Mouse (Mus musculus) effector memory CD4-positive, alpha-beta T cell, adult 5 months (primary cell): Measurements from ENCODE around the gene Ngrn. TPM values are rescaled to one million over a fixed set of nuclear protein-coding genes. Genes with fewer than 3 reads are reported as not detected.

Experiments used
- polyA plus RNA-seq: library from polyadenylated mRNA; unstranded; fragments of 100-300 nt; shearing (Covaris generic); gene quantifications from one replicate; pipeline ENCODE4 v1.2.1, GENCODE M21; 2017

Gene Ngrn
- 20.9 TPM for polyA plus RNA-seq

DNA sequence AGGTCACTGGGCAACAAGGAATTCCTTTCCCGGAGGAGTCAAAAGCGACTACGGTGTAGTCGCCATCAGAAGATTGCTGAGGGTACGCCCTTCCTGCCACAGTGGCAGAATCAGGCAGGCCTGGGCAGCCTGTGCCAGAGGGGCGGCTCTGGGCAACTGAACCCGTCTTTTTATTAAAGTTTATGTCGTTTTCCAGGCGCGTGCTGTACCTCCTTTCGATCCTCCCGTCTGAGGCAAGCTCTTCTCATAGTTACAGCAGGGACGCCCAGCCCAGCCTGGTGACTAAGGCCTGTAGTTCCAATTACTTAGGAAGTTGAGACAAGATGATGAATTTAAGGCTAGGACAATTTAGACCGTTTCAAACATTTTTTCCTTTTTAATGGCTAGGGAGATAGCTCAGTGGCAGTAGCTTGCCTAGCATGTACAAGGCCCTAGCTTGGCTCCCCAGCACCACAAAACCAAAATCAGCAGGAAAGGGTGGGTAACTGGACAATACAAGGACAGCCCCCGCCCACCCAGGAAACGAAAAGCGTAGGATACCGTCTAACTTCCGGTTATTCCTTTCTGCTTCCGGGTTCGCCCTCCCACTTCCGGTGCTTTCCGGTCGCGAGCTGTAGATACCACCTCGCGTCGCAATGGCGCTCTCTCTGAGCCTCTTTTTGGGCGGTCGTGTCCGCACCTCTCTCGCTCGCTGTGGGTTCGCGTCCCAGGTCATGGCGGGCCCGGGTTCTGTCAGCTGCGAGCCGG lies at the start of gene Ngrn:
Ngrn (plus strand) TSS at position 591 of the 747 bp plus-strand sequence.

DNA sequence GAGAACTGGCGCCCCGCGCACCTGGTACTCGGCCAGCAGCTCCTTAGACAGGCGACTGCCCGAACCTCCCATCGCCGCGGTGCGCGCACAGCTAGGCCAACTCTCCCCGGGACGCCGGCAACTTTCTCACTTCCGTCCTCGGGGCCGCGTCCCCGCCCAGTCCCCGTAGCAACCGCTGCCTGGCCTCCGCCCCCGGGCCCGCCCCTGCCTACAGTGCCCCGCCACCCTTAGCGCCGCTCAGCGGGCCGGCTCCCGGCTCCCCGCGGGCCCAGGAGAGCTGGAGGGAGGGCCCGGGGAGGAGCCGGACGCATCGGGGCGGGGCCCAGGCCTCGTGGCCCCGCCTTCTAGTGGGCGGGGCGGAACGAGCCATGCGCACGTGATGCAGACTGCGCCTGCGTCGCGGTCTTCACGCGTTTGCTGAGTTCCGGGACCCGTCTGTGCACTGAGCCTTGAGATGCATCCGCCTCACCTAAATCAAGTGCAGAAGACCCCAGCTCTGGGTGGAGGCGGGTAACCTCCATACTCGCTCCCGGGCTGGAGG lies 28.5 kb upstream of the Ngrn start, which contains the start of the genes Cib1 and Gdpgp1:
Cib1 (minus strand) TSS at position 325 of the 541 bp plus-strand sequence.
Gdpgp1 (plus strand) TSS at position 377 of the 541 bp plus-strand sequence.

DNA sequence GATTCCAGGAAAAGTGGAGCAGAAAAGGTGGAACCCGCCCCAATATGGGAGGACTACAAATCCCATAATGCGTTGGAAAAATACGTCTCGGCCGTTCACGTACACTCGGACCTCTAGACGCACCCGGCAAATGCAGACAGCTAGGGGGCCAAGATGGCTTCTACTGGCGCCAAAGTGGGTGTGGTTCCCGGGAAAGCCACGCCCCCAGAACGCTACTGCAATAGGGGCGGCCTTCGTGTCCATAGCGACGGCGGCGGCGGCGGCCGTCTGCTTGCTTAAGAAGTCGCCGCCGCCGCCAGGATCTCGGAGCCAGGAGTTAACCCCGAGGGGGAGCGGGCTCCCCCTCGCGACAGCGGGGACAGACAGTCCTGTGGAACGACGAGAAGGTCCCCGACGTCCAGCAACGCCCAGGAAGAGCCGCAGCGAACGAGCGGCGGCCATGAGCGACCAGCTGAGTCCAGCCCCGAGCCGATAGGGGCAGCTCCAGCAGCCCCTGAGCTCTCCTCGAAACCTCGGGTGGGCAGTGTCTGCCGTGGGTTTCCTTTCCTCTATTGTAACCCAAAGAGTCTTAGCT lies 14.8 kb upstream of the Ngrn start, which contains the start of gene Ttll13:
Ttll13 (plus strand) TSS at position 229 of the 574 bp plus-strand sequence.

DNA sequence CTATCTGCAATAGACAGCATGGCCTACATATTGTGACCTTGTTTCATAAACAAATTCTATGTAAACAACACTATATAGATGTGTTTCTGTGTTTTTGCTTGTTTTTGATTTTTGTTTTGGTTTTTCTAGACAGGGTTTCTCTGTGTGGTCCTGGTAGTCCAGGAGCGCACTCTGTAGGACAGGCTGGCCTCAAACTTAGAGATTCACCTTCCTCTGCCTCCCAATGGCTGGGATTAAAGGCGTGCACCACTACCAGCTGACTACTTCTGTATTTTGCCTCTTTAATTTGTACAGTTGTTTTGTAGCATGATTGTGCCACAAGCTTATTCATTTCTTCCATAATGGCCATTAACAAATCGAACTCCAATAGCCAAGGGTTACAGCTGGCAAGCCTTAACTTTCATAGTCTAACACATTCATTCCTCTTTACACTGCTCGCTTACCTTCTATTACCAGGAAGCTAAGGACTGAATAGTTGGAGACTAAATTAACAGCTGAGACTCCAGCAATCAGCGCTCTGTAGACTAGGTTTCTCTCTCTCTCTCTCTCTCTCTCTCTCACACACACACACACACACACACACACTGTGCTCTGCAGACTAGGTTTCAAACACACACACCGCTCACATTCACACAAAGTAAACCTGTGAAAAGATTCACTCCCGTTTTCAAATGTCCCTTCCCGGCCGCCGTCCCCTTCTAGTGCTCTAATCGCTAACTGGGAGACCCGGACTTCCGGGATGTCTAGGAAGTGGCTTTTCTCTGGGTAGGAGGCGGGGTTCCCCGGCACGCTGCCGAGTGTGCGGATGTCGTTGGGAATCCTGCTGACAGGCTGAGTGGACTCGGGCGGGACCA lies 8.1 kb downstream of the Ngrn start, which contains the start of gene Vps33b:
Vps33b (plus strand) TSS at position 753 of the 854 bp plus-strand sequence.

DNA sequence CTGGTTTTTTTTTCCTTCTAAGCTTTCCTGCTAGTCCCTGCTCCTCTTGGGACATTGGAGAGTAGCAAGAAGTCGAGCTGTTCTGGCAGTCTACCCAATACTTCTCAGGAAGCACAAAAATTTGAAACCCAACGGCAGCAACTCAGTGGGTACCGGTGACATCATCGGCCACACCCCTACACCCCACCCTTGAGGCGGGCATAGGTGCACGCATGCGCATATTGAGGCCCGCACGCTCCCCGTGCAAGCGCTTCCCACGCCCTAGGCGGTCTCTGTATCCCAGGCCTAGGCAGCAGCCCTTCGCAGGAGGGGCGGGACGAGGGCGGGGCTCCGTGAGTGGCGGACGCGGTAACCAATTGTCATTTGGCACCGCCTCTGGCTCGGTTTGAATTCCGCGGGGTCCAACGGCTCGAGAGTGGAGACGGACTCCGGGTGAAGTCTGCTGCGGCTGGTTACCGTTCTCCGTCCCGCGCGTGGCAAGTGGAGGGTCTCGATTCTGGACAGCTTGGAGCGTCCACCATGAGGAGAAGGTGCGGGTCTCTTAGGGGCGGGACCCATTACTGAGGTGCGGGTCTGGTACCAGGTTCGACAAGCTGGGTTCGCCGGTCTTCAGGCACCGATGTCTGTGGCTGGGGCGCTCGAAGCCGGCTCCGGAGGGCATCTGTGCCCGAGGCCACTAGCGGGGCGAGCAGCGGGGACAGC lies 33.2 kb downstream of the Ngrn start, which contains the start of gene Prc1:
Prc1 (plus strand) TSS at position 389 of the 702 bp plus-strand sequence.

Other genes starting within 250 kb of the Ngrn start
- gene Zfp710, start 236.4 kb upstream of the Ngrn start, polyA plus RNA-seq, result 13.4 TPM
- 36.3 TPM for gene Idh2, start 145.8 kb upstream of the Ngrn start, polyA plus RNA-seq
- gene Sema4b, start 74.4 kb upstream of the Ngrn start, polyA plus RNA-seq, result 6.3 TPM
- gene Cib1, start 28.4 kb upstream of the Ngrn start, polyA plus RNA-seq, result 71.5 TPM
- gene Gdpgp1, start 28.4 kb upstream of the Ngrn start, polyA plus RNA-seq, result 2.4 TPM
- gene Ttll13, start 14.8 kb upstream of the Ngrn start, polyA plus RNA-seq, result not detected
- 42.4 TPM for gene Vps33b, start 8.4 kb downstream of the Ngrn start, polyA plus RNA-seq
- gene Prc1, start 33.2 kb downstream of the Ngrn start, polyA plus RNA-seq, result 8.7 TPM
- gene Rccd1, start 63.2 kb downstream of the Ngrn start, polyA plus RNA-seq, result 34.1 TPM
- 165 TPM for gene Unc45a, start 79.8 kb downstream of the Ngrn start, polyA plus RNA-seq
- 6.1 TPM for gene Hddc3, start 81.9 kb downstream of the Ngrn start, polyA plus RNA-seq
- 97.4 TPM for gene Man2a2, start 110.2 kb downstream of the Ngrn start, polyA plus RNA-seq
- gene Fes, start 126.7 kb downstream of the Ngrn start, polyA plus RNA-seq, result 4.8 TPM
- gene Furin, start 144.2 kb downstream of the Ngrn start, polyA plus RNA-seq, result 190 TPM